Mouse (Mus musculus) lung, embryonic 16.5 days (tissue): ENCODE data around the gene Ms4a6c. TPM values are rescaled to one million over a fixed set of nuclear protein-coding genes. Genes with fewer than 3 reads are reported as not detected.
"Not testable (repeated sequence)": the region's sequence is repeated elsewhere in the genome, so short reads cannot be mapped to it uniquely, and the experiment has no call there.

Experiments used
- ATAC-seq: fragments of 200-750 bp; cut with Nextera tagmentation; 2 replicates; pipeline ENCODE4 v1.8.0; 2017; ENCODE audit warnings: low read depth, mild to moderate bottlenecking, moderate library complexity
- H3K27ac ChIP-seq: fragments of 300-500 bp; sonication (generic); 2 replicates; pipeline ENCODE4 v1.5.1; 2014; ENCODE audit warnings: mild to moderate bottlenecking, control low read depth, low read length
- H3K27me3 ChIP-seq: fragments of 300-500 bp; sonication (generic); 2 replicates; pipeline ENCODE4 v1.6.1; 2014; ENCODE audit warnings: low read depth, low read length, mixed read lengths; ENCODE audit not compliant: control insufficient read depth, insufficient read depth
- H3K36me3 ChIP-seq: fragments of 300-500 bp; sonication (generic); 2 replicates; pipeline ENCODE4 v1.6.1; 2014; ENCODE audit warnings: low read length; ENCODE audit not compliant: control insufficient read depth, insufficient read depth
- H3K4me1 ChIP-seq: fragments of 300-500 bp; sonication (generic); replicated peaks from 2 replicates; pipeline ENCODE4 v1.6.1; 2014; ENCODE audit warnings: low read length, mixed read lengths; ENCODE audit not compliant: control insufficient read depth, insufficient read depth
- H3K4me2 ChIP-seq: fragments of 300-500 bp; sonication (generic); 2 replicates; pipeline ENCODE4 v1.6.1; 2014; ENCODE audit warnings: low read depth, low read length, control low read depth
- H3K4me3 ChIP-seq: fragments of 300-500 bp; sonication (generic); 2 replicates; pipeline ENCODE4 v1.5.1; 2014; ENCODE audit warnings: mild to moderate bottlenecking, low read length, control low read depth
- H3K9ac ChIP-seq: fragments of 300-500 bp; sonication (generic); 2 replicates; pipeline ENCODE4 v1.6.1; 2014; ENCODE audit warnings: low read length, control low read depth
- H3K9me3 ChIP-seq: fragments of 300-500 bp; sonication (generic); 2 replicates; pipeline ENCODE4 v1.6.1; 2016; ENCODE audit warnings: low read length; ENCODE audit not compliant: control insufficient read depth
- WGBS: fragments of 180-500 bp; shearing (Covaris S2); extraction: QIAGEN DNeasy Blood & Tissue Kit; methylation state at CpG from one replicate; pipeline ENCODE4 v1.1.7; 2014; 5-methylcytosine and 5-hydroxymethylcytosine counted together
- polyA plus RNA-seq: library from polyadenylated mRNA; unstranded; fragments of >200 nt; fragmentation: Nextera tagmentation; extraction: Ambion mirVana; gene quantifications from 2 replicates; pipeline ENCODE4 v1.2.1, GENCODE M21; 2015

Gene Ms4a6c
- polyA plus RNA-seq, 1 experiment from 2014 or later = 8.3 TPM

- H3K4me1 ChIP-seq, H3K4me2 ChIP-seq, ATAC-seq, H3K9ac ChIP-seq, H3K27me3 ChIP-seq, H3K9me3 ChIP-seq, H3K36me3 ChIP-seq, H3K4me3 ChIP-seq, H3K27ac ChIP-seq: not testable (repeated sequence)
- 65% methylated on average over 2 of the region's 2 CpGs for WGBS
Measured at GRCm38 (mm10) chr19:11518356-11518755, 49.2 kb downstream of the Ms4a6c start.

GRCm38 (mm10) chr19:11520146-11520545 lies 51.0 kb downstream of the Ms4a6c start:
- H3K9me3 ChIP-seq = no peaks in the 10 kb centered on the region
- H3K4me2 ChIP-seq = no peak overlapping the region
- no peak overlapping the region for H3K4me3 ChIP-seq
- no peaks in the 10 kb centered on the region for H3K36me3 ChIP-seq
- H3K27me3 ChIP-seq = no peaks in the 10 kb centered on the region
- no peaks in the 10 kb centered on the region for H3K4me1 ChIP-seq
- WGBS = 82% methylated on average over 3 of the region's 3 CpGs
- ATAC-seq = no peak
- no peak overlapping the region for H3K27ac ChIP-seq
- no peak overlapping the region for H3K9ac ChIP-seq

Other genes with a start within 250 kb of the Ms4a6c start
- gene Ms4a12, start 236.9 kb upstream of the Ms4a6c start, polyA plus RNA-seq = not detected in 2 replicates
- gene Ms4a1, start 203.1 kb upstream of the Ms4a6c start, polyA plus RNA-seq = not detected in 2 replicates
- gene Ms4a5, start 185.5 kb upstream of the Ms4a6c start, polyA plus RNA-seq = not detected in 2 replicates
- gene Ms4a14, start 154.9 kb upstream of the Ms4a6c start, polyA plus RNA-seq = 0.09 TPM in 1 of 2 replicates, not detected in the other
- 3.3 and 3.6 TPM in 2 replicates for gene Ms4a7, start 133.2 kb upstream of the Ms4a6c start, polyA plus RNA-seq
- gene Ms4a4a, start 93.8 kb upstream of the Ms4a6c start, polyA plus RNA-seq = 6.1 and 6.7 TPM in 2 replicates
- gene Ms4a4c, start 64.6 kb upstream of the Ms4a6c start, polyA plus RNA-seq = 0.62 and 0.78 TPM in 2 replicates
- gene Ms4a4b, start 25.8 kb upstream of the Ms4a6c start, polyA plus RNA-seq = 0.30 and 0.38 TPM in 2 replicates
- gene Gm8369, start 16.6 kb downstream of the Ms4a6c start, polyA plus RNA-seq = not detected in 2 replicates
- gene Ms4a6b, start 47.1 kb downstream of the Ms4a6c start, polyA plus RNA-seq = 5.5 and 5.6 TPM in 2 replicates
- gene Ms4a4d, start 67.4 kb downstream of the Ms4a6c start, polyA plus RNA-seq = 2.1 and 2.7 TPM in 2 replicates
- 5.7 and 6.8 TPM in 2 replicates for gene Ms4a6d, start 135.5 kb downstream of the Ms4a6c start, polyA plus RNA-seq
- gene Ms4a2, start 154.4 kb downstream of the Ms4a6c start, polyA plus RNA-seq = 0.20 and 0.35 TPM in 2 replicates
- gene Ms4a3, start 171.5 kb downstream of the Ms4a6c start, polyA plus RNA-seq = 0.23 TPM in 1 of 2 replicates, not detected in the other
- not detected in 2 replicates for gene Oosp2, start 191.2 kb downstream of the Ms4a6c start, polyA plus RNA-seq
- not detected in 2 replicates for gene Oosp1, start 221.8 kb downstream of the Ms4a6c start, polyA plus RNA-seq
- gene Oosp3, start 227.7 kb downstream of the Ms4a6c start, polyA plus RNA-seq = not detected in 2 replicates